Mouse (Mus musculus) thymus, adult 2 months (tissue): ENCODE measurements at regions not wholly inside any gene's neighbourhood (a gene's known extent, or its start where the extent isn't known, plus 50 kb on each side); places are given as distances from the start of the nearest gene placed in this dataset.

ENCODE experiments used
- CTCF ChIP-seq: fragments of 200-500 bp; IDR thresholded peaks from 2 replicates; pipeline ENCODE4 v1.5.1; 2012; ENCODE audit warnings: mild to moderate bottlenecking, control low read depth, low read length, moderate library complexity, borderline replicate concordance; ENCODE audit not compliant: control insufficient read depth, poor library complexity, insufficient read depth; ENCODE audit errors: extremely low read depth
- POLR2A ChIP-seq: fragments of 200-500 bp; IDR thresholded peaks from 2 replicates; pipeline ENCODE4 v1.6.1; 2012; ENCODE audit warnings: mild to moderate bottlenecking, low read length, control low read depth, moderate library complexity; ENCODE audit not compliant: control insufficient read depth, poor library complexity, insufficient read depth; ENCODE audit errors: extremely low read depth

- TF ChIP-seq POLR2A (no peak), CTCF (no peak)
Measured at GRCm38 (mm10) chr9:30271081-30271480, 155.8 kb upstream of the Snx19 start.
